Mouse (Mus musculus) embryo, embryonic 10.5 days (tissue): Measurements from ENCODE around the gene Olfr651.
A peak's percentile ranks its signal among the peaks of the same experiment; 100 is the strongest.
"Not testable (repeated sequence)": the region's sequence is repeated elsewhere in the genome, so short reads cannot be mapped to it uniquely, and the experiment has no call there.

Source experiments
- DNase-seq: peaks from one replicate; pipeline ENCODE4 v3.0.0-alpha.2; 2015; ENCODE audit warnings: low spot score

Olfr651 gene

DNA sequence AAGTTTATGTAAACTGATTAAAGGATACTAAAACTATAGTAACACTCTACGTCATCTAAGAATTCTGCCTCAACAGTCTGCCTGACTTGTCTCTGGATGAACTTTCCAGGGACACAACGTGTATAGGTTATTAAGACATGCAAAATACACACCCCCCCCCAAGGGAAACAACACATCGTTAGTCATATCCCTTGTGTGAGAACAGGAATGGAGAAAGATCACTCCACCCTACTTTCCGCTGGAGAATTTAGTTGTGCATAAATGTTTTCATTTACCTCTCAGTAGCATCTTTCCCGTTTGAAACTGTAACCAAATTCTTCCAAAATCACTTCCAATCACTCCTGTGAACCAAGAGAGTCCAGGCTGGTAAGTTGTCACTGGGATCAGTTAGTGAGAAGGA lies at the start of gene Olfr651:
Gene Olfr651 (plus strand): TSS at position 301 of the 400 bp plus-strand sequence.
- no peak for DNase-seq

DNA sequence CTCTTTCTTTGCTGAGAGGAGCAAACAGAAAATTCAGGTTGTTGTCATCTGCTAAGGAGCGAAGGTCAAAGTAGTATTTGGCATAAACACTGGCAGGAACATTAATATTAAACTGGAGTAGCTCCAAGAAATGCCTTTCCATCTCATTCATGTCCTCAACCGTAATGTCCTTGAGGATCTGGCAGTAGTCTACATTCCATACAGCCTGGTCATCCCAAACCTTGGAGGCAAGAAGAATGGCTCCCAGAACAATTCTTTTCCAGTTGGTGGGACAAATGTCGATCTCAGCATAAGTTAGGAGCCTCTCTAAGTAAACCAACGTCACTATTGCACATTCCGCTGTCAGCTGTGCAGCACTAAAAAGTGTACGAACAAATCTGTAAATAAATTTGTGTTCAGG lies 48.7 kb upstream of the Olfr651 start:
- not testable (repeated sequence) for DNase-seq

- peak; percentile 36 for DNase-seq
These were observed 48.2 kb upstream of the Olfr651 start for GRCm38 (mm10) chr7:104501589-104502371.

DNA sequence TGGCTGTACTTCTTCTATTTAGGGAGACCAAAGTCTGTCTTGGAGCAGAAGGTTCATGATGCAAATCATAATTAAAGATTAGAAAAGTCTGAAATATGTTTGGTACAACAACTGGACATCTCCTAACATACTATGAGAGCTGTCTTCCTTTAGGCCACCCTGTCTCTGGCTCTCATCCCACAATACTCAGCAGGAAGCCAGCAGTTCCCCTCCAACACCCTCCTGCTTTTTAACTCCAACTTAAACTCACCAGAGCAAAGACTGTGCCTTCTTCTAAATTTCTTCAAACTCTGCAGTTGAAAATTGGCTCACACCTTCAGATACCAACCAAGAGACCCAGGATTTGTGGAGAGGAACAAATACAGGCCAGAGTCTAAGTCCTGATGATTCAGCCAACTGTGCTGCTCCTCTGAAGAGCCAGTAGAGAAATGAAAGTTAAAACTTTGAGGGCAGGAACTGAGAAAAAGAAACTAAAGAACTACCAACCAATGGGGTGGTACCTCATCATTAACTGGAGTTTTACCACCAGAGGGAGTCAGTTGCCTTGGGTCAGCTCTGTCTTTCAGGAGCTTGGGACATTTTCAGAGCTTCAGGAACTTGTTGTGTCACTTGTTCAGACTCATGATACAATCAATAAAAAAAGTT lies 42.4 kb upstream of the Olfr651 start, which contains the start of gene Trim30d:
Gene Trim30d (minus strand): TSS at position 429 of the 645 bp plus-strand sequence.
- DNase-seq = not testable (repeated sequence)

- no peak for DNase-seq
These were observed 2.8 kb downstream of the Olfr651 start for GRCm38 (mm10) chr7:104552700-104553099.

DNA sequence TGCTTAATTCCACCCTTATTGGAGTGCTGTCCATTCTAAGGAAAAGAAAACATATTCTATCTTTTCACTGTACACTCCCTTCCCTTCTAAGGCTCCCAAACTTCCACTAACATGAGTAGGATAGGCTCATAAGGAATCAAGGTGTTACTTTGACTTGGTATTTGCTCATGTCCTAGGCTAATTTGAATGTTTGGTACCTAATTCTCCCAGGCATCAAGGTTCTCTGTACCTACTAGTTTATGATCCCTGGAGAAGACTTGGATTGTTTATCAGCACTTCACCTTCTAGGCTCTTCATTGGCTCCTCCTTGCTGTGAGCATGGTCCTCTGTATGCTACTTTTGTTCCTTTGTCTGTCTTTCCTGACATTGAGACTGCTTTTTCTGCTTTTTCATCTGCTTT lies 10.7 kb downstream of the Olfr651 start, which contains the start of gene Olfr652:
Gene Olfr652 (plus strand): TSS at position 301 of the 400 bp plus-strand sequence.
- no peak for DNase-seq

DNA sequence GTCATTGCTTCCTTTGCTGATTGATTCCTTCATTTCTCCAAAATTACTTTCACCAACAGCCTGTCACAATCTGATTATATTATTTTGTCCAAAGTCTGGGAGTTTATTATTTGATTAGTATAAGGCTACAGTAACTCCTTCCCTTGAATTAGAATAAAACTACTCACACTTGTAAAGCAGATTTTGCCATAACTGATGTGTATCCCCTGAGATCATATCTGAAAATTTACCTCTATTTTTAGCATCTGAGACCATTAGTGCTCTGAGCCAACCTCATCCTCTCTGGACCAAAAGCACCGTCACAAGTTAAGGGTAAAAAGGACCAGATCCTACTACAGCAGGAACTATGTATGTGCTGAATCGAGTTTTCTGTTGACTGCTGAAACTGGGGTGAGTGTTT lies 27.1 kb downstream of the Olfr651 start, which contains the start of gene Olfr653:
Gene Olfr653 (plus strand): TSS at position 301 of the 400 bp plus-strand sequence.
- no peak for DNase-seq

GRCm38 (mm10) chr7:104580846-104581245 lies 30.9 kb downstream of the Olfr651 start:
- no peak for DNase-seq

DNA sequence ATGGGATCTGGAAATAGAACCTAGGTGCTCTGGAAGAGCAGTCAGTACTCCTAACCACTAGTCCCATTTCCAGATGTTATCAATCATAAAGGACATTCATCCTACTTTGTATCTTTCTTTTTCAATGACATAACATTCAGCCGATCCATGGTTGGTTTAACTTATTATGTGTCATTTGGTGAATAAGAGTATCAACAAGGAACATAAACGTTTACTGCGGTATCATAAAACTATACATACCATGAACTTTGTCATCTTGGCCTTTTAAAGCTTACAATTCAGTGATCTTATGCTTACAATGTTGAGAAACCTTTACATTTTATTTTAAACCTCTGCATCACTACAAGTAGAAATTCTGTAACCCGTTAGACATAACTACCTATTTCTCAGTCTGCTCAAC lies 31.5 kb downstream of the Olfr651 start:
- DNase-seq = no peak

- DNase-seq = no peak
These were observed 36.8 kb downstream of the Olfr651 start, which contains the start of gene Olfr654 for GRCm38 (mm10) chr7:104586725-104587124. Gene Olfr654 (plus strand): TSS chr7:104587025.

- DNase-seq = no peak
These were observed 38.3 kb downstream of the Olfr651 start for GRCm38 (mm10) chr7:104588274-104588673.

GRCm38 (mm10) chr7:104601679-104602078 lies 51.7 kb downstream of the Olfr651 start, which contains the start of gene Olfr655:
Gene Olfr655 (minus strand): TSS chr7:104601779.
- DNase-seq = no peak

- peak; percentile 63 for DNase-seq
These were observed 53.2 kb downstream of the Olfr651 start for GRCm38 (mm10) chr7:104603173-104603572.
